Mouse (Mus musculus): ENCODE measurements around the gene Gm12248. TPM values are rescaled to one million over a fixed set of nuclear protein-coding genes. Genes with fewer than 3 reads are reported as not detected.

Gene Gm12248
- polyA plus RNA-seq (2015; fragmentation: Nextera tagmentation; extraction: Ambion mirVana) = not detected in 2 replicates

DNA sequence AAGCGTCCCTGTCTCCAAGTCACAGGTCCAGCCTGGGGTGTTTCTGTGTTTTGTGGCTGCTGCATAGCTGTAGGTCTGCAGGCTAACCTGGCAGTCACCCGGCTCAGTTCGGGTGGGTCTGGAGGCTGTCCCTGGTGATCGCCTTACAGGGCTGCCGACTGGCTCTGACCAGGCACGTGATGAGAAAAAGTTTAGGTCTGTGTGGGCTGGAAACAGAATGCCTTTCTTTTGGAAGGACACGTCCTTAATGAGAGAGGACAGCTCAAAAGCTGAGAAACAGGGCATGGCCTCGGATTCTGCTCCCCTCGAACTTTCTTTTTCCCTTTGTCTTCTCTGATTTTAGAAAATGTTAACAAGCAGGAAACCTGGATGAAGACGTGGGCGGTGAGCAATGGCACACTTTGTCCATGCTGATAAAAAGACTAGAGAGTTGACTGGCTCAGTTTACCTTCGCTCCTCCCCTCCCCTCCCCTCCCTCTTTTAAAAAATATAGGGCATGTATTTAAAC, at the start of gene Gm12248:
Gm12248 (minus strand) TSS at position 114 of the 508 bp plus-strand sequence.

DNA sequence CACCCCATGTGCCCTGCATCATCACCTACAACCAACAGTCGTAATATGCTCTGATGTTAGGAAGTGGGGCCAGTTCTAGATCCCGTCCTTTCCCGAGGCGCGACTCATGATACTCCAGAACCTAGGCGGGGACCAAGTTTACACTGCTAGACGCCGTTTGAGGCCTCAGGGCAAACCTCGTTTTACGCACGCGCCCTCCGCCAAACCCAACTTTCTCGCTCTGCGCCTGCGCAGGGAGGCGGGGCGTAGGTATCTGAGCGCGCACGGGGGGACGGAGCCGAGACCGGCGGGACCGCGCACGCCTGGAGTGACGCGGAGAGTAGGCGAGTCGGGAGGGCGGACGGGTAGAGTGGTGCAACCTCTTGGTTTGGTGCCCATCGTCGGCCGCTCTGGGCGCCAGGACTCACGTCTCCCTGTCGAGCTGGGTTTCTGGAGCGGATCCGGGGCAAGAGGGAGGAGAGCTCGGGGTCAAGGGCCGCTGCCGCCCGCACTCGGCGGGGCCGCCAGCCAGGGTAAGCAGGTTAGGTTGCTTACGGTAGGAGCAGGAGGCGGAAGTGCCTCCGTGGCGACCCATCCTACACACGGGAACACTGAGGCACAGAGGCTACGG, 10.9 kb upstream of the Gm12248 start, which contains the start of gene Cnot8:
Cnot8 (plus strand) TSS at position 457 of the 610 bp plus-strand sequence.

Other genes with a start within 250 kb of the Gm12248 start
- 11.3 and 12.2 TPM in 2 replicates for gene Larp1, start 84.1 kb downstream of the Gm12248 start, polyA plus RNA-seq (2015; fragmentation: Nextera tagmentation; extraction: Ambion mirVana)
- gene Cnot8, start 11.0 kb upstream of the Gm12248 start, polyA plus RNA-seq (2015; fragmentation: Nextera tagmentation; extraction: Ambion mirVana) = 56.1 and 60.0 TPM in 2 replicates
- gene Gemin5, start 75.4 kb upstream of the Gm12248 start, polyA plus RNA-seq (2015; fragmentation: Nextera tagmentation; extraction: Ambion mirVana) = 5.8 and 6.5 TPM in 2 replicates
- 73.5 and 77.5 TPM in 2 replicates for gene Mrpl22, start 78.5 kb upstream of the Gm12248 start, polyA plus RNA-seq (2015; fragmentation: Nextera tagmentation; extraction: Ambion mirVana)
- 3.5 and 3.6 TPM in 2 replicates for gene Igtp, start 106.4 kb upstream of the Gm12248 start, polyA plus RNA-seq (2015; fragmentation: Nextera tagmentation; extraction: Ambion mirVana)
- gene Irgm2, start 106.5 kb upstream of the Gm12248 start, polyA plus RNA-seq (2015; fragmentation: Nextera tagmentation; extraction: Ambion mirVana) = 2.7 TPM in 2 replicates
- gene 4930438A08Rik, start 181.7 kb upstream of the Gm12248 start, polyA plus RNA-seq (2015; fragmentation: Nextera tagmentation; extraction: Ambion mirVana) = not detected in 2 replicates
- 10.1 and 11.4 TPM in 2 replicates for gene Zfp692, start 213.9 kb upstream of the Gm12248 start, polyA plus RNA-seq (2015; fragmentation: Nextera tagmentation; extraction: Ambion mirVana)
- 40.1 and 44.4 TPM in 2 replicates for gene Zfp672, start 237.2 kb upstream of the Gm12248 start, polyA plus RNA-seq (2015; fragmentation: Nextera tagmentation; extraction: Ambion mirVana)
- 29.8 and 33.1 TPM in 2 replicates for gene Sh3bp5l, start 237.6 kb upstream of the Gm12248 start, polyA plus RNA-seq (2015; fragmentation: Nextera tagmentation; extraction: Ambion mirVana)